Mouse (Mus musculus) embryonic fibroblast, embryonic 13.5 days (primary cell): Measurements from ENCODE around the gene Ptpn5. TPM values are rescaled to one million over a fixed set of nuclear protein-coding genes. Genes with fewer than 3 reads are reported as not detected.

Experiments
- H3K27ac ChIP-seq: 2 replicates; pipeline ENCODE4 v1.5.1; 2012; ENCODE audit warnings: low read length, control low read depth, inconsistent platforms; ENCODE audit not compliant: insufficient read depth
- H3K4me1 ChIP-seq: 2 replicates; pipeline ENCODE4 v1.6.1; 2011; ENCODE audit warnings: low read length; ENCODE audit not compliant: control insufficient read depth, insufficient read depth
- H3K4me3 ChIP-seq: 2 replicates; pipeline ENCODE4 v1.5.1; 2011; ENCODE audit warnings: mild to moderate bottlenecking, control low read depth, low read length; ENCODE audit not compliant: insufficient read depth
- CTCF ChIP-seq: IDR thresholded peaks from 2 replicates; pipeline ENCODE4 v1.5.1; 2011; ENCODE audit warnings: mild to moderate bottlenecking, control low read depth, low read length, moderate library complexity, borderline replicate concordance; ENCODE audit not compliant: insufficient read depth
- POLR2A ChIP-seq: IDR thresholded peaks from 2 replicates; pipeline ENCODE4 v1.6.1; 2011; ENCODE audit warnings: low read depth, mild to moderate bottlenecking, control low read depth, low read length, moderate library complexity
- polyA plus RNA-seq: library from polyadenylated mRNA; stranded (reverse); fragments of >200 nt; gene quantifications from 2 replicates; pipeline ENCODE4 v1.2.4, GENCODE M21; 2011; ENCODE audit warnings: low read depth; ENCODE audit not compliant: missing spikeins, insufficient read length

Gene Ptpn5
- not detected in 2 replicates for polyA plus RNA-seq

GRCm38 (mm10) chr7:47133331-47133730 lies at the start of gene Ptpn5:
Gene Ptpn5 (minus strand): TSS chr7:47133684.
- Histone ChIP-seq H3K4me1 (no peaks in the 10 kb centered on the region), H3K4me3 (peak within 1 kb of the TSS; percentile 29), H3K27ac (no peak within 1 kb of the TSS)
- TF ChIP-seq CTCF (no peak), POLR2A (no peak)

GRCm38 (mm10) chr7:47170814-47171213 lies 37.3 kb upstream of the Ptpn5 start:
- Histone ChIP-seq H3K4me3 (no peak overlapping the region), H3K4me1 (no peaks in the 10 kb centered on the region), H3K27ac (no peak overlapping the region)
- TF ChIP-seq CTCF (no peak), POLR2A (no peak)

- Histone ChIP-seq H3K27ac (no peak overlapping the region), H3K4me1 (no peaks in the 10 kb centered on the region), H3K4me3 (no peak overlapping the region)
- TF ChIP-seq CTCF (no peak), POLR2A (no peak)
These were observed 31.5 kb upstream of the Ptpn5 start for GRCm38 (mm10) chr7:47165028-47165427.

- no peak for TF ChIP-seq CTCF
- no peak for TF ChIP-seq POLR2A
- Histone ChIP-seq H3K27ac (no peak overlapping the region), H3K4me1 (no peaks in the 10 kb centered on the region), H3K4me3 (no peak overlapping the region)
These were observed 29.7 kb upstream of the Ptpn5 start for GRCm38 (mm10) chr7:47163203-47163602.

GRCm38 (mm10) chr7:47158451-47158850 lies 25.0 kb upstream of the Ptpn5 start:
- Histone ChIP-seq H3K4me3 (no peak overlapping the region), H3K4me1 (no peaks in the 10 kb centered on the region), H3K27ac (no peak overlapping the region)
- TF ChIP-seq POLR2A (no peak), CTCF (no peak)

- H3K27ac ChIP-seq: no peak overlapping the region
- no peak overlapping the region for H3K4me3 ChIP-seq
- H3K4me1 ChIP-seq: no peaks in the 10 kb centered on the region
- TF ChIP-seq CTCF (no peak), POLR2A (no peak)
These were observed 24.3 kb upstream of the Ptpn5 start for GRCm38 (mm10) chr7:47157743-47158142.

- TF ChIP-seq POLR2A (no peak), CTCF (no peak)
- Histone ChIP-seq H3K4me1 (no peaks in the 10 kb centered on the region), H3K4me3 (no peak overlapping the region), H3K27ac (no peak overlapping the region)
These were observed 22.4 kb upstream of the Ptpn5 start for GRCm38 (mm10) chr7:47155849-47156248.

- Histone ChIP-seq H3K4me3 (no peak overlapping the region), H3K4me1 (no peaks in the 10 kb centered on the region), H3K27ac (no peak overlapping the region)
- TF ChIP-seq CTCF (no peak), POLR2A (no peak)
These were observed 21.9 kb upstream of the Ptpn5 start for GRCm38 (mm10) chr7:47155396-47155795.

GRCm38 (mm10) chr7:47150420-47151061 lies 17.1 kb upstream of the Ptpn5 start:
- Histone ChIP-seq H3K4me3 (no peak overlapping the region), H3K27ac (no peak overlapping the region), H3K4me1 (no peaks in the 10 kb centered on the region)
- TF ChIP-seq POLR2A (no peak), CTCF (no peak)

GRCm38 (mm10) chr7:47148298-47148697 lies 14.8 kb upstream of the Ptpn5 start:
- Histone ChIP-seq H3K4me3 (no peak overlapping the region), H3K27ac (no peak overlapping the region), H3K4me1 (no peaks in the 10 kb centered on the region)
- TF ChIP-seq CTCF (no peak), POLR2A (no peak)
